Mouse (Mus musculus) midbrain, embryonic 11.5 days (tissue): ENCODE measurements around the gene Irf9. TPM values are rescaled to one million over a fixed set of nuclear protein-coding genes. Genes with fewer than 3 reads are reported as not detected.

Experiments used
- ATAC-seq: fragments of 200-750 bp; cut with Nextera tagmentation; 2 replicates; pipeline ENCODE4 v1.8.0; 2017; ENCODE audit warnings: moderate TSS enrichment, moderate library complexity; ENCODE audit not compliant: low FRiP score
- DNase-seq: peaks from one replicate; pipeline ENCODE4 v3.0.0; 2015; ENCODE audit warnings: low spot score; ENCODE audit errors: missing footprints
- H3K27ac ChIP-seq: fragments of 300-500 bp; sonication (generic); 2 replicates; pipeline ENCODE4 v1.5.1; 2014; ENCODE audit warnings: low read depth, low read length
- H3K27me3 ChIP-seq: fragments of 300-500 bp; sonication (generic); 2 replicates; pipeline ENCODE4 v1.6.1; 2014; ENCODE audit warnings: mild to moderate bottlenecking, low read length, moderate library complexity, mixed read lengths; ENCODE audit not compliant: control insufficient read depth, insufficient read depth
- H3K36me3 ChIP-seq: fragments of 300-500 bp; sonication (generic); 2 replicates; pipeline ENCODE4 v1.6.1; 2014; ENCODE audit warnings: mild to moderate bottlenecking, low read length, moderate library complexity, mixed read lengths; ENCODE audit not compliant: control insufficient read depth, insufficient read depth
- H3K4me1 ChIP-seq: fragments of 300-500 bp; sonication (generic); 2 replicates; pipeline ENCODE4 v1.6.1; 2014; ENCODE audit warnings: low read length; ENCODE audit not compliant: control insufficient read depth, insufficient read depth
- H3K4me2 ChIP-seq: fragments of 300-500 bp; sonication (generic); 2 replicates; pipeline ENCODE4 v1.6.1; 2014; ENCODE audit warnings: mild to moderate bottlenecking, moderate library complexity
- H3K4me3 ChIP-seq: fragments of 300-500 bp; sonication (generic); 2 replicates; pipeline ENCODE4 v1.5.1; 2014; ENCODE audit warnings: low read depth, low read length
- H3K9ac ChIP-seq: fragments of 300-500 bp; sonication (generic); 2 replicates; pipeline ENCODE4 v1.6.1; 2014; ENCODE audit warnings: low read length
- H3K9me3 ChIP-seq: fragments of 300-500 bp; sonication (generic); 2 replicates; pipeline ENCODE4 v1.6.1; 2016; ENCODE audit warnings: low read length; ENCODE audit not compliant: control insufficient read depth
- WGBS: fragments of 180-500 bp; shearing (Covaris S2); extraction: QIAGEN DNeasy Blood & Tissue Kit; methylation state at CpG from one replicate; pipeline ENCODE4 v1.1.7; 2014; 5-methylcytosine and 5-hydroxymethylcytosine counted together
- polyA plus RNA-seq: library from polyadenylated mRNA; unstranded; fragments of >200 nt; fragmentation: Nextera tagmentation; extraction: Ambion mirVana; gene quantifications from 2 replicates; pipeline ENCODE4 v1.2.1, GENCODE M21; 2014

Gene Irf9
- polyA plus RNA-seq, 1 experiment from 2014 or later, result 6.3 TPM

GRCm38 (mm10) chr14:55561860-55562259, 41.5 kb upstream of the Irf9 start:
- H3K4me2 ChIP-seq, result no peak overlapping the region
- no peaks in the 10 kb centered on the region for H3K27me3 ChIP-seq
- peaks cover 9% of the 10 kb centered on the region for H3K4me1 ChIP-seq
- H3K27ac ChIP-seq, result no peak overlapping the region
- H3K36me3 ChIP-seq, result peaks cover 4% of the 10 kb centered on the region; the same call in 1 of the 2 replicates
- WGBS, result 89% methylated on average over 10 of the region's 10 CpGs
- H3K4me3 ChIP-seq, result no peak overlapping the region
- H3K9me3 ChIP-seq, result no peaks in the 10 kb centered on the region
- DNase-seq (no peak), ATAC-seq (no peak)
- H3K9ac ChIP-seq, result no peak overlapping the region

GRCm38 (mm10) chr14:55563249-55563648, 40.1 kb upstream of the Irf9 start:
- H3K27ac ChIP-seq, result no peak overlapping the region
- H3K4me2 ChIP-seq, result no peak overlapping the region
- H3K27me3 ChIP-seq, result no peaks in the 10 kb centered on the region
- H3K9me3 ChIP-seq, result no peaks in the 10 kb centered on the region
- no peak overlapping the region for H3K4me3 ChIP-seq
- DNase-seq (no peak), ATAC-seq (no peak)
- peaks cover 4% of the 10 kb centered on the region; the same call in 1 of the 2 replicates for H3K36me3 ChIP-seq
- peaks cover 9% of the 10 kb centered on the region for H3K4me1 ChIP-seq
- 87% methylated on average over 11 of the region's 11 CpGs for WGBS
- no peak overlapping the region for H3K9ac ChIP-seq

GRCm38 (mm10) chr14:55565748-55566147, 37.6 kb upstream of the Irf9 start:
- DNase-seq, result no peak
- Histone ChIP-seq H3K4me3 (no peak overlapping the region), H3K27me3 (no peaks in the 10 kb centered on the region), H3K27ac (no peak overlapping the region), H3K36me3 (peaks cover 7% of the 10 kb centered on the region; the same call in 1 of the 2 replicates), H3K9ac (no peak overlapping the region), H3K9me3 (no peaks in the 10 kb centered on the region), H3K4me2 (no peak overlapping the region), H3K4me1 (peaks cover 6% of the 10 kb centered on the region)
- no peak for ATAC-seq
- WGBS, result 88% methylated on average over 3 of the region's 3 CpGs

DNA sequence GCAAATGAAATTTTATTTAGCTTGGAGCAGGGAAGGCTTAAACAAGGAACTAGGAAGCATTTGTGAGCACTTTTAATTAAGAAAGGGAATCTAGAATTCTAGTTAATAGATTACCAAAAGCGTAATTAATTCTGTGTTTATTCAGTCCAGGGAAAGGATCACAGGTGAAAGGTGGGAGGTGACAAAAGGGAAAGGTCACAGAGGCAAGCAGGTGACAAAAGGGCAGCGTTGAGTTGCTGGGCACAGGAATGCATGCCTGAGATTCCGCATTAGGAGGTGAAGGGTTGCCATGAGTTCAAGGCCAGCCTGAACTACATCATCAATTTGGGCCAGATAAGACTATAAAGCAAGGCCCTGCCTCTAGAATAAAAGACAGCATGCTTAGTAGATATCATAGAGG, 35.9 kb upstream of the Irf9 start:
- Histone ChIP-seq H3K4me2 (no peak overlapping the region), H3K36me3 (peaks cover 7% of the 10 kb centered on the region; the same call in 1 of the 2 replicates), H3K9me3 (no peaks in the 10 kb centered on the region), H3K27me3 (no peaks in the 10 kb centered on the region), H3K27ac (no peak overlapping the region), H3K4me3 (no peak overlapping the region), H3K4me1 (no peaks in the 10 kb centered on the region), H3K9ac (no peak overlapping the region)
- ATAC-seq (no peak), DNase-seq (no peak)
- WGBS, result 90% methylated on average over 3 of the region's 3 CpGs

- Histone ChIP-seq H3K27me3 (no peaks in the 10 kb centered on the region), H3K9ac (no peak overlapping the region), H3K9me3 (no peaks in the 10 kb centered on the region), H3K36me3 (peaks cover 4% of the 10 kb centered on the region; the same call in 1 of the 2 replicates), H3K4me1 (no peaks in the 10 kb centered on the region), H3K4me3 (no peak overlapping the region), H3K4me2 (no peak overlapping the region), H3K27ac (no peak overlapping the region)
- ATAC-seq, result no peak
- 90% methylated on average over 2 of the region's 2 CpGs for WGBS
- DNase-seq, result no peak
Observed at GRCm38 (mm10) chr14:55570588-55570987, 32.8 kb upstream of the Irf9 start.

DNA sequence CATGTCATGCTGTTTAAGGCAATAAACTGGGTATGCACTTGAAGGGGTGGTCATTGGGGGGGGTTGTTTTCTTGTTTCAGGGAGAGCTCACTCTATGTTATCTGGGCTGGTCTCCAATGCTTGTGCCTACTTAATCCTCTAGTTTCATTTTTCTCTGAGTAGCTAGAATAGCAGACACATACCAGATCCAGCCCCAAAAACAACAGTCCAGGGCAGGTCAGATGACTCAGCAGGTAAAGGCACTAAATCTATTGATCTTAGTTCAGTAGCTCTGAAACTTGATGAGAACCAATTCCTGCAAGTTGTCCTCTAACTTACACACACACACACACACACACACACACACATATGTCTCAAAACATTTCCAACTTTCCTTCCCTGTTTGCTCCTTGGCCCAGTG, 31.6 kb upstream of the Irf9 start:
- Histone ChIP-seq H3K4me1 (no peaks in the 10 kb centered on the region), H3K9me3 (no peaks in the 10 kb centered on the region), H3K9ac (no peak overlapping the region), H3K27me3 (no peaks in the 10 kb centered on the region), H3K4me3 (no peak overlapping the region), H3K4me2 (no peak overlapping the region), H3K36me3 (peaks cover 3% of the 10 kb centered on the region; the same call in 1 of the 2 replicates), H3K27ac (no peak overlapping the region)
- DNase-seq, result no peak
- no peak for ATAC-seq

DNA sequence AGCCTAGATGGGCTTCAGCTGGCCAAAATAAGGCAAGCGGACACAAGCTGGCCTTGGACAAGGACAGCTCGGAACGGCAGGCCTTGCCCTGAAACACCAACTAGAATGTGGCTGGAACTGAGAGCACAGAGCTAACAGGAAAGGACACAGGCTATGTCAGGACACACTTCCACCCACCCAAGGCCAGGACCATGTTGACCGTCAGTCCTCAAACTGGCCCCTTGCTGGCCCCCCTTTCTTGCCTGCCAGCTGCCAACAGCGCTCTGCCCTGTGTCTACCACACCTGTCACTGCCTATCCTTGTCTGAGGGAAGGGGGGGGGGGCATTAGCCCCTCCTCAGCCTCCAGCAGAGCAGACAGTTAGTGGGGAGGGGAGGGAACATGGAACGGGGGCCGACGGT, 28.1 kb upstream of the Irf9 start, which contains the start of gene Fitm1:
TSS of gene Fitm1 (plus strand) at position 316 of the 400 bp plus-strand sequence.
- H3K4me1 ChIP-seq, result peaks cover 11% of the 10 kb centered on the region
- no peak within 1 kb of the TSS for H3K27ac ChIP-seq
- ATAC-seq, result no peak
- H3K9me3 ChIP-seq, result no peaks in the 10 kb centered on the region
- 84% methylated on average over 7 of the region's 8 CpGs for WGBS
- H3K36me3 ChIP-seq, result no peaks in the 10 kb centered on the region
- no peaks in the 10 kb centered on the region for H3K27me3 ChIP-seq
- H3K4me2 ChIP-seq, result no peak within 1 kb of the TSS
- no peak within 1 kb of the TSS for H3K9ac ChIP-seq
- no peak for DNase-seq
- no peak within 1 kb of the TSS for H3K4me3 ChIP-seq

- no peak overlapping the region for H3K4me3 ChIP-seq
- 82% methylated on average over 13 of the region's 13 CpGs for WGBS
- no peaks in the 10 kb centered on the region for H3K9me3 ChIP-seq
- DNase-seq, result no peak
- H3K36me3 ChIP-seq, result peaks cover 1% of the 10 kb centered on the region; the same call in 1 of the 2 replicates
- no peak overlapping the region for H3K9ac ChIP-seq
- H3K4me1 ChIP-seq, result peaks cover 11% of the 10 kb centered on the region
- H3K27ac ChIP-seq, result no peak overlapping the region
- ATAC-seq, result no peak
- H3K27me3 ChIP-seq, result no peaks in the 10 kb centered on the region
- H3K4me2 ChIP-seq, result no peak overlapping the region
Observed at GRCm38 (mm10) chr14:55575711-55576110, 27.7 kb upstream of the Irf9 start.

- Histone ChIP-seq H3K9ac (no peak overlapping the region), H3K4me1 (peaks cover 11% of the 10 kb centered on the region), H3K36me3 (peaks cover 5% of the 10 kb centered on the region; the same call in 1 of the 2 replicates), H3K4me2 (no peak overlapping the region), H3K4me3 (no peak overlapping the region), H3K27me3 (no peaks in the 10 kb centered on the region), H3K9me3 (no peaks in the 10 kb centered on the region), H3K27ac (no peak overlapping the region)
- no peak for DNase-seq
- WGBS, result 83% methylated on average over 16 of the region's 16 CpGs
- no peak for ATAC-seq
Observed at GRCm38 (mm10) chr14:55576376-55576775, 27.0 kb upstream of the Irf9 start.
